Mouse (Mus musculus): ENCODE data around the gene G430095P16Rik.

- TF ChIP-seq GATA1 (IDR thresholded peaks at IDR 0.05; ENCODE audit: borderline replicate concordance, low read length): no peak
- no peak for TF ChIP-seq FLI1 (IDR thresholded peaks at IDR 0.05; ENCODE audit: low read length)
Observed at GRCm38 (mm10) chr8:84700526-84700925, 22.3 kb upstream of the G430095P16Rik start.
